Mouse (Mus musculus): Measurements from ENCODE around the gene Dph6.

DNA sequence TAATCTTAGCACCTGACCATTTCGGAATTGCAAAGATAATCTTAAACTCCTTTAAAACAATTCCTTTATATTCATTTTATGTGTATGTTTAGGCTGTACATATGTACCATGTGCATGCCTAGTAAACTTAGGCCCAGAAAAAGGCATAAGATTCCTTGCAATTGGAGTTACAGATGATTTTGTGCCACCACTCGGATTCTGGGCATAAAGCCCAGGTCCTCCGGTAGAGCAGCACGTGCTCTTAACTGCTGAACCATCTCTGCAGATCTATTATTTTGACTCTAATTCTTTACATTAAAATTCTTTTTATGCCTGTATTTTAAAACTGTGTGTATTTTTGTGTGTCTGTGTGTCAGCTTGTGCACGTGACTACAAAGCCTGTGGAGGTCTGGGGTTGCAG is 134.3 kb downstream of the Dph6 start:
- TF ChIP-seq CTCF (IDR thresholded peaks at IDR 0.05; ENCODE audit: extremely low read depth, insufficient read depth, low read length) (no peak), POLR2A (IDR thresholded peaks at IDR 0.05; ENCODE audit: extremely low read depth, insufficient read depth, low read length) (no peak)

Data from cortical plate, adult 2 months (tissue).